Mouse (Mus musculus) hindbrain, embryonic 13.5 days (tissue): ENCODE measurements around the gene Bsn. TPM values are rescaled to one million over a fixed set of nuclear protein-coding genes. Genes with fewer than 3 reads are reported as not detected.
A peak's percentile ranks its signal among the peaks of the same experiment; 100 is the strongest.

Source experiments
- ATAC-seq: fragments of 200-750 bp; cut with Nextera tagmentation; 2 replicates; pipeline ENCODE4 v1.8.0; 2017; ENCODE audit warnings: moderate TSS enrichment; ENCODE audit not compliant: low FRiP score
- H3K27ac ChIP-seq: fragments of 300-500 bp; sonication (generic); 2 replicates; pipeline ENCODE4 v1.5.1; 2015; ENCODE audit warnings: inconsistent platforms, mild to moderate bottlenecking, moderate library complexity
- H3K27me3 ChIP-seq: fragments of 300-500 bp; sonication (generic); 2 replicates; pipeline ENCODE4 v1.6.1; 2015; ENCODE audit warnings: mild to moderate bottlenecking, inconsistent platforms
- H3K36me3 ChIP-seq: fragments of 300-500 bp; sonication (generic); 2 replicates; pipeline ENCODE4 v1.6.1; 2015; ENCODE audit warnings: mild to moderate bottlenecking, inconsistent platforms
- H3K4me1 ChIP-seq: fragments of 300-500 bp; sonication (generic); replicated peaks from 2 replicates; pipeline ENCODE4 v1.6.1; 2015; ENCODE audit warnings: inconsistent platforms
- H3K4me2 ChIP-seq: fragments of 300-500 bp; sonication (generic); 2 replicates; pipeline ENCODE4 v1.6.1; 2015; ENCODE audit warnings: inconsistent platforms, mild to moderate bottlenecking, moderate library complexity
- H3K4me3 ChIP-seq: fragments of 300-500 bp; sonication (generic); 2 replicates; pipeline ENCODE4 v1.5.1; 2015; ENCODE audit warnings: mild to moderate bottlenecking, inconsistent platforms
- H3K9ac ChIP-seq: fragments of 300-500 bp; sonication (generic); 2 replicates; pipeline ENCODE4 v1.6.1; 2015; ENCODE audit warnings: mild to moderate bottlenecking, inconsistent platforms
- H3K9me3 ChIP-seq: fragments of 300-500 bp; sonication (generic); 2 replicates; pipeline ENCODE4 v1.6.1; 2016; ENCODE audit warnings: inconsistent platforms
- WGBS: fragments of 180-500 bp; shearing (Covaris S2); methylation state at CpG from one replicate; pipeline ENCODE4 v1.1.7; 2015; 5-methylcytosine and 5-hydroxymethylcytosine counted together
- polyA plus RNA-seq: library from polyadenylated mRNA; unstranded; fragments of >200 nt; fragmentation: Nextera tagmentation; extraction: Ambion mirVana; gene quantifications from 2 replicates; pipeline ENCODE4 v1.2.1, GENCODE M21; 2015

Bsn gene
- polyA plus RNA-seq, 1 experiment from 2014 or later: 8.3 TPM

DNA sequence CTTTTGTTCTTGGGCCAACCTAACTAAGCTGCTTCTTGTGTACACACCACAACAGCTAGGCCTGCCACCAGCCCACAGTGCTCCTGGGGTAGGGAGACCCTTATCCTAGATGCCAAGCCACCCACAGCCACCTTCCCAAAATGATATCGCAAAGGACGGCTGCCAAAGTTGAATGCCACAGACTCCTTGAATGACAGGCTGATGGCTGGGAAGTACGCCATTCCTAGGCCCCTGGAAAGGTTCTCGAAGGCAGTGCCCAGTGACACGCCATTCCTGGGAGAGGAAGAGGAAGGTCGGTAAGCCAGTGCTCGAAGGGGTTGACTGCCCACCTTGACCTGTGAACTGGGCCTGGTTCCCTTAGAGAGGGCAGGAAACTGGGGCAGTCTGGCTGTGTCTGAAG is 120.7 kb downstream of the Bsn start:
- 91% methylated on average over 7 of the region's 7 CpGs for WGBS

DNA sequence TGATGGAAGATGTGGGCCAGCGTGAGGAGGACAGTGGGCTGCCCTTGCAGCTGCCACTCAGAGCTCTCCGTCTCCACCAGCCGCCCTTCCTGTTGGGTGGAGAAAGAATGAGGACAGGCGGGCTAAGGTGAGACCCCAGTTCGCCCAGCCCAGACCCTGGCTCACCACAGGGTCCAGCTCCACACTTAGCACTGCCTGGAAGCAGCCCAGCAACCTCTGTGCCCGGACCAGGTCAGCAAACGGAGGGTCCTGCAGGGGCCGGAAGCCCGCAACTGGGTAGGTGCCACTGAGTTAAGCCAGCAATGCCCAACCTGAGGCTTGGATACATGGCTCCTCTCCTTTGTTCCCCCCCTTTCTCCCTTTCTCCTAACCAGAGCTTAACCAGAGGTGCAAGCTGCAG is 121.2 kb downstream of the Bsn start:
- H3K4me1 ChIP-seq: no peaks in the 10 kb centered on the region
- no peaks in the 10 kb centered on the region for H3K27me3 ChIP-seq
- no peak overlapping the region for H3K9ac ChIP-seq
- H3K4me2 ChIP-seq: no peak overlapping the region
- no peak for ATAC-seq
- no peak overlapping the region for H3K4me3 ChIP-seq
- WGBS: 94% methylated on average over 9 of the region's 9 CpGs
- H3K27ac ChIP-seq: no peak overlapping the region
- peaks cover 64% of the 10 kb centered on the region for H3K36me3 ChIP-seq
- H3K9me3 ChIP-seq: no peaks in the 10 kb centered on the region

More for the DNA sequence above, 120.7 kb downstream of the Bsn start:
- H3K4me3 ChIP-seq: no peak overlapping the region
- no peak for ATAC-seq
- H3K9ac ChIP-seq: no peak overlapping the region
- H3K4me2 ChIP-seq: no peak overlapping the region
- no peaks in the 10 kb centered on the region for H3K4me1 ChIP-seq
- H3K36me3 ChIP-seq: peaks cover 59% of the 10 kb centered on the region
- H3K9me3 ChIP-seq: no peaks in the 10 kb centered on the region
- no peaks in the 10 kb centered on the region for H3K27me3 ChIP-seq
- no peak overlapping the region for H3K27ac ChIP-seq

DNA sequence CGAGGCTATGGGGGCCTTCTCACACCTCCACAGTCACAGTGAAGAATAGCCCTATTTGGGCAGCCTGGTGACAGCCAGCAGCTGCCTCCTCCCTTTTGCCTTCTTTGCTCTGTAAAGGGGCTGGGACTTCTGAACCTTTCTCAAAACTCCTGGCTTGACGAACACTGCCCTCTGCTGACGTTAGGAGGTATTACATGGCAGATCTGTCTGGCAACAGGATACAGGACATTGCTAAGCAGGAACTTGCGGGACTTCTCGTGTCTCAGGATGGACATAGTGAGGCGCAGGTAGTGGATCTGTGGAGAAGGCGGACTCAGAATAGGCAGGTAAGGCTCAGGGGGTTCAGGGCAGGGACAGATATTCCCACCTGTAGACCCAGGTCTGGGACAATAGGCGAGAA is 122.3 kb downstream of the Bsn start:
- Histone ChIP-seq H3K27ac (no peak overlapping the region), H3K9ac (no peak overlapping the region), H3K4me1 (no peaks in the 10 kb centered on the region), H3K4me3 (no peak overlapping the region), H3K27me3 (no peaks in the 10 kb centered on the region), H3K36me3 (peaks cover 70% of the 10 kb centered on the region), H3K4me2 (no peak overlapping the region), H3K9me3 (no peaks in the 10 kb centered on the region)
- 23% methylated on average over 8 of the region's 8 CpGs for WGBS
- peak; percentile 33; the same call in 1 of the 2 replicates for ATAC-seq

DNA sequence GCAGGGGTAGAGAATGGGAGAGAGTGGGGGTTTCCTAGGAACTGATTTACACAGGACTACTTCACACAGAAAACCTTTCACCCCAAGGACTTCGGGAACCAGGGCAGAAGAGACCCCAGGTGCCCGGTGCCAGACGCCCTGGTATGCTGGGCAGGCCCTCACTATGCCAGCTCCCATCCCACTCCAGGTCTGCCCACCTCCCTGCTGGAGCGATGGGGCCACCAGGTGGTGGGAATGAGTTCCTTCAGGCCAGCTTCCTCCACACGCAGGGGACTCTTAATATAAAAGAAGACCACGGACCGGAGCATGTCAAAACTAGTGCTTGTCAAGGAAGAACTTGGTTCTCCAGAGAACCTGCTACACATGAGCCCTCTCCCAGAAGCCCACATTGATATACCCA is 123.0 kb downstream of the Bsn start:
- 83% methylated on average over 7 of the region's 7 CpGs for WGBS
- Histone ChIP-seq H3K36me3 (peaks cover 74% of the 10 kb centered on the region), H3K4me1 (no peaks in the 10 kb centered on the region)

DNA sequence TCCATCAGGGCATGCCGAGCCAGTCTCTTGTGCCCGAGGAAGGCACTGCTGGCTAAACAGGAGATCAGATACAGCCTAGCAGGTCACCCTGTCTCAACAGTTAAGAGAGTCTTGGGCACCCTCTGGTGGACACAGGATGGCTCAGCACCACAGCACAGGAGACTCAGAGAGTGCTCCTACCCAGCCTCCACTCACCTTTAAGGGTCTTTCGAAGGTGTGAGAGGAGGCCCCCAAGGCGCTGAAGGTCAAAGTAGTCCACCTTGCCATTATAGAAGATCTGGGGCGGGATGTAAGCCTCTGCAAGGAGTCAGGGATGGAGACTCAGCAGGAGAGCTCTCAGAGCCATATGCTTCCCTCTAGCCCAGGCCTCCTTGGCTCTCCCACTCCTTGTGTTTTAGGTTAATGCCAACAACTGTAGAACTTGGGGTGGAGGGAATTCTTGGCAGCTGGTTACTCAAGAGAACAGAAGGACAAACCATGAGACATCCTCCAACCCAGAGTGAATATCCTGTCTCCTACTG is 124.6 kb downstream of the Bsn start:
- no peak overlapping the region for H3K27ac ChIP-seq
- H3K36me3 ChIP-seq: peaks cover 74% of the 10 kb centered on the region
- H3K27me3 ChIP-seq: no peaks in the 10 kb centered on the region
- 0 out of 2 replicates have a peak, but pooled peaks have one; percentile 37 for ATAC-seq
- WGBS: 51% methylated on average over 5 of the region's 5 CpGs
- H3K9ac ChIP-seq: no peak overlapping the region
- H3K4me1 ChIP-seq: no peaks in the 10 kb centered on the region
- no peaks in the 10 kb centered on the region for H3K9me3 ChIP-seq
- H3K4me2 ChIP-seq: no peak overlapping the region
- H3K4me3 ChIP-seq: no peak overlapping the region

More for the DNA sequence above, 123.0 kb downstream of the Bsn start:
- Histone ChIP-seq H3K27me3 (no peaks in the 10 kb centered on the region), H3K4me3 (no peak overlapping the region), H3K27ac (no peak overlapping the region), H3K9ac (no peak overlapping the region), H3K4me2 (no peak overlapping the region), H3K9me3 (no peaks in the 10 kb centered on the region)
- ATAC-seq: no peak

DNA sequence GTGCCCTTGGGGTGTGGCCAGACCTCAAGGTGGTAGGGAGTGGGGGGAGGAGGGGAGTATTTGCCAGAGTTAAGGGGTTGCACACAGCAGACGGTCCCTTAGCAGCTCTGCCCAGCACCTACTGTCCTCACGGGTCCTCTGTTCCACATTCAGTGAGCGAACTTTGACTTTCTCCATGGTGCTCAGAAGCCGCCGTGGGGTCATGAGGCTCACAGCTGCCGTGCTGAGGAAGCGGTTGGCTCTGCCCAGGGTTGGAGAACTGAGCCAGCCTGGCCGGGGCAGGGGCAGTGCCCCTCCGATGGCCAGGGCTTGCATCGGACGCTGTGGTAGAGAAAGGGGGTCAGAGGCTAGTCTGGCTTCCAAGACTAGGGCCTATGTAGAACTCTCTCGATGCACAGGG is 126.8 kb downstream of the Bsn start:
- WGBS: 90% methylated on average over 12 of the region's 12 CpGs
- no peak overlapping the region for H3K4me3 ChIP-seq
- no peaks in the 10 kb centered on the region for H3K9me3 ChIP-seq
- peaks cover 74% of the 10 kb centered on the region for H3K36me3 ChIP-seq
- H3K4me1 ChIP-seq: no peaks in the 10 kb centered on the region
- no peak for ATAC-seq
- H3K27ac ChIP-seq: no peak overlapping the region
- no peak overlapping the region for H3K4me2 ChIP-seq
- H3K9ac ChIP-seq: no peak overlapping the region
- no peaks in the 10 kb centered on the region for H3K27me3 ChIP-seq

DNA sequence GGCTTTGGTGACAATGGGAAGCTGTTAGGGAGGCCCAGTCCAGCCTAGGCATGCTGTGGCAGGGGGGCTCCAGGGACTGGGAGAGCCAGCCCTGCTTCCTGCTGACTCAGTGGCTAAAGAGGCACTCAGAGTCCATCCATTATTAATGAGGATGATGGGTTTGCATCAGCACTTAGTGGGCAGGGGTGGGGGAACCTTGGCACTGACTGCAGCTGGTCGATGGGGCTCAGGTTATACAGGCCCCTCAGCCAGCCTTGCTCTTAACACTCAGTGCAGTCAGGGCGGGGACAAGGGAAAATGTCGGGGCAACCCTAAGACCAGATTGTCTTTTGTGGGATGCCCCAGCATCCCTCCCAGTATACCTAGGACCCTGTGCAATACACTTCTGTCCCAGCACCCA is 128.0 kb downstream of the Bsn start:
- peak overlapping the region; percentile 19; the same call in 1 of the 2 replicates for H3K9ac ChIP-seq
- no peak overlapping the region for H3K27ac ChIP-seq
- WGBS: 88% methylated on average over 3 of the region's 3 CpGs
- no peaks in the 10 kb centered on the region for H3K4me1 ChIP-seq
- ATAC-seq: no peak
- no peak overlapping the region for H3K4me2 ChIP-seq
- no peaks in the 10 kb centered on the region for H3K9me3 ChIP-seq
- peaks cover 84% of the 10 kb centered on the region for H3K36me3 ChIP-seq
- no peak overlapping the region for H3K4me3 ChIP-seq
- no peaks in the 10 kb centered on the region for H3K27me3 ChIP-seq

DNA sequence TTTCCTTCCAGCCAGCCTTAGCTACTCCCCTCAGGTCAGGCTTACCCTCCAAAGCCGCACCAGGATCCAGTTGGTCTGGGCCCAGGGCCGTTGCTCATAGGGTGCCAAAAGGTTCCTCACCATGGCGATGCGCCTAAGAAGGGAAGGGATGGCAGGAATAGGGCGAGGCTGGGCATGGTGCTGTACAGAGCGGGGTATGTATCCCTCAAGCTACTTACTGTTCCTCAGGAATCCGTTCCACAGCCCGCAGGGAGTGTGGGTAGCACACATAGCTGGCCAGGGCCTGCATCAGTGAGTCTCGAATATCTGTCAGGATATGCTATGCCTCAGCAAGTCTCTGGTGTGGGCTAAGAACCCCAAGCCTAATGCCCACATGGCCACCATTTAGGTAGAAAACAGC is 131.9 kb downstream of the Bsn start:
- no peak overlapping the region for H3K4me2 ChIP-seq
- no peaks in the 10 kb centered on the region for H3K9me3 ChIP-seq
- no peak overlapping the region for H3K4me3 ChIP-seq
- peaks cover 99% of the 10 kb centered on the region for H3K36me3 ChIP-seq
- H3K27ac ChIP-seq: no peak overlapping the region
- WGBS: 93% methylated on average over 9 of the region's 9 CpGs
- H3K9ac ChIP-seq: 0 out of 2 replicates have a peak overlapping the region, but pooled peaks have one; percentile 35
- ATAC-seq: no peak
- no peaks in the 10 kb centered on the region for H3K27me3 ChIP-seq
- H3K4me1 ChIP-seq: peaks cover 2% of the 10 kb centered on the region

DNA sequence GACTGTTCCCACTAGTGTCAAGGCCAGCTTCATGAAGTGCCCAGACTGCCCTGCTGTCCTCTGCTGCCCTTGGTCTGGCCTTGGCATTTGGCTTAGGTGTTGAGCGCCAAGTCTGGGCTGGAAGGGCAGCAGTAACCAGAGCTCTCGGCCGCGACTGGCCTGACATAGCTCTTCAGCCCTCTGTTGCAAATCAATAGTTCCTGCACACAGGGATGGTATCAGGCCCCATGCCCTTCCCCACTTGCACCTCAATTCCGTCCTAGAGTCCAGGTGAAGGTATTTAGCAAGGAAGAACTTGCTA is 133.0 kb downstream of the Bsn start:
- Histone ChIP-seq H3K27ac (no peak overlapping the region), H3K36me3 (peaks cover 88% of the 10 kb centered on the region), H3K4me3 (no peak overlapping the region), H3K27me3 (no peaks in the 10 kb centered on the region), H3K4me1 (peaks cover 13% of the 10 kb centered on the region), H3K4me2 (no peak overlapping the region), H3K9me3 (no peaks in the 10 kb centered on the region), H3K9ac (no peak overlapping the region)
- 92% methylated on average over 5 of the region's 5 CpGs for WGBS
- ATAC-seq: no peak

DNA sequence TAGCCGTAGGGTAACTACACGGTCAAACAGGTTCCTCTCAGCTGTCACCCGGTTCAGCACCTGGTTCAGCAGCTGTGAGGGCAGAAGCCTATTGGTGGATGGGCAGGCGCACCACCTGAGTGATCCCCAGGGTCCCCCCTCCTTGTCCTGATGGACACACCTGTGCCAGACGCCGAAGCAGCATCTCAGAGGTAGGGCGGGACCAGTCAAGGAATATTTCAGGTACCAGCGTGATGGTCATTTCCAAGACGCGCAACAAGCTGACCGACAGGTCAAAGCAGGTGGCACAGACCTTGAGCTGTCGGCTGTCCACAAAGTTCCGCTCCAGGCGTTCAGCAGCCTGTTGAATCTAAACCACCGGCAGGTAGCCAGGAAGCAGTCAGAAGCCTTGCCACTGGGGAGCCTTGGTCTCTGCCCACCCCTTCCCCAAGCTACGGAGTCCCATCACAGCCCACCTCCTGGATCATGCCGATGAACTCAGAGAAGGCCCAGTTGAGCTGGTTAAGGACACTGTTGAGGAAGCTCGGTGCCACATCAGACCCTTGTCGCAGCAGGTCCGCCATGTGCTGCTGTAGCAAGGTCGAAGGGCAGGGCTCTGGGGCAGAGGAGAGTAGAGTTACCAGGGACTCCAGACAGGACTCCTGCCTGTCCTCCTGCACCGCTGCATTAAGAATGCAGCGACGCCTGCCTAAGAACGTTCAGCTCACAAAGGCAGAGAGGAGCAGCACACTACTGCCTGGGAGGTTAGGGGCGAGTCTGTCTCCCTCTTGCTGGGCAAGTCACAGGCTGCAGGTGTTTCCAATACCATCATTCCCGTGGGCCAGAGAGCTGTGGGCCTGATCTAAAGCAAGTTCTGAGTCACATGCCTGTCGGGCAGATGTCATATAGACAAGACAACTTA is 133.6 kb downstream of the Bsn start:
- no peak overlapping the region for H3K4me3 ChIP-seq
- peaks cover 88% of the 10 kb centered on the region for H3K36me3 ChIP-seq
- H3K4me1 ChIP-seq: peaks cover 13% of the 10 kb centered on the region
- H3K9me3 ChIP-seq: no peaks in the 10 kb centered on the region
- H3K9ac ChIP-seq: no peak overlapping the region
- WGBS: 82% methylated on average over 28 of the region's 28 CpGs
- H3K27me3 ChIP-seq: no peaks in the 10 kb centered on the region
- ATAC-seq: no peak
- no peak overlapping the region for H3K27ac ChIP-seq
- H3K4me2 ChIP-seq: no peak overlapping the region

DNA sequence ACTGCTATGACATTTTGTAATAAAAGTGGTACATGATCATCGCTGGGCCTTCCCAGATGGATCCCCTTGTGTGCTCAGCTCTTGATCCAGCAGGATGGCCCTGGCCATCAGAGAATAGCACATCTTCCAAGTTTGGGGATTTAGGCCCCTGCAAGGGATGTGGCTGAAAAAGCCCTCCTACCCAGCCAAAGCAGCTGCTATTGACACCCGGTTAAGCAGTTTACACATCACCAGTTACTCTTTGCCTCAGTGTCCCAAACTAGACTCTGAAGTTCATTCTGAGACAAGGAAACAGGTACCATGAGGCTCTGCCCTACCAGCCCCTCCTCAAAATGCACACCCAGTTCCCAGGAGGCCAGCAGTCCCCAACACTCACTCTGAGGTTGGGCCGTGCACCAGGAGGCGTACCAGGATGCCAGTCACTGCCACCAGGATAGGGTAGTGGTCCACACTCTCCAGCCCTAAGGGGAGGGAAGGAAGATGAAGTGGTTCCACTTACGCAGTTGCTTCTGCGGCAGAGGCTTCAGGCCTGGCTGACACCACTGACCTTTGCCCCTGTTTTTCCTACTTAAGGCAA is 134.4 kb downstream of the Bsn start:
- Histone ChIP-seq H3K9ac (no peak overlapping the region), H3K4me1 (peaks cover 13% of the 10 kb centered on the region), H3K36me3 (peaks cover 88% of the 10 kb centered on the region), H3K4me3 (no peak overlapping the region), H3K27ac (no peak overlapping the region), H3K27me3 (no peaks in the 10 kb centered on the region), H3K4me2 (no peak overlapping the region), H3K9me3 (no peaks in the 10 kb centered on the region)
- no peak for ATAC-seq
- WGBS: 89% methylated on average over 6 of the region's 6 CpGs

DNA sequence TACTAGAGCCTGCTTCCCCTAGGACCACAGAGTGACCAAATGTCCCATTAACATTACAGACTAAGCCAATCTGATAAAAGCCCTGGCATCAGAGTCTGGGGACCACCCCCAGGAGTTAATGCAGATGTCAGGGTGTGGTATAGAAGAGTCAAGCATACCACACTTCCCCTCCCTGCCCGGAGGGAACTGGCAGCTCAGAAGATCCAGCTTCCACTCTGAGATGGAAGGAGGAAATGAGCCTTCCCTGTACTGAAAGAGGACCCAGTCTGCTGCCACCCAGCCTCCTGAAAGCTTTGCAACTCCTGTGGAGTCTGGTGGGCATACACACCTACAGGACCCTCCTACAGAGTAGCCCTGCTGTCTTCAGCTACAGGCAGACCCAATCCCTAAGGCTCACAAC is 135.1 kb downstream of the Bsn start:
- Histone ChIP-seq H3K4me3 (no peak overlapping the region), H3K27ac (no peak overlapping the region), H3K36me3 (peaks cover 85% of the 10 kb centered on the region), H3K9me3 (no peaks in the 10 kb centered on the region), H3K4me2 (no peak overlapping the region), H3K4me1 (peaks cover 20% of the 10 kb centered on the region), H3K9ac (no peak overlapping the region), H3K27me3 (no peaks in the 10 kb centered on the region)
- WGBS: 76% methylated on average over 1 of the region's 1 CpGs
- ATAC-seq: no peak
